Mouse (Mus musculus) liver, embryonic 16.5 days (tissue): ENCODE measurements around the gene Gng11. TPM values are rescaled to one million over a fixed set of nuclear protein-coding genes. Genes with fewer than 3 reads are reported as not detected.

ENCODE experiments used
- ATAC-seq: fragments of 200-750 bp; cut with Nextera tagmentation; 2 replicates; pipeline ENCODE4 v1.8.0; 2017; ENCODE audit warnings: low read depth, mild to moderate bottlenecking, moderate number of reproducible peaks, moderate library complexity
- H3K27ac ChIP-seq: fragments of 300-500 bp; sonication (generic); 2 replicates; pipeline ENCODE4 v1.5.1; 2014; ENCODE audit warnings: mild to moderate bottlenecking, low read length
- H3K27me3 ChIP-seq: fragments of 300-500 bp; sonication (generic); 2 replicates; pipeline ENCODE4 v1.6.1; 2014; ENCODE audit warnings: low read depth, low read length, mixed read lengths; ENCODE audit not compliant: control insufficient read depth, insufficient read depth
- H3K36me3 ChIP-seq: fragments of 300-500 bp; sonication (generic); 2 replicates; pipeline ENCODE4 v1.6.1; 2014; ENCODE audit warnings: mild to moderate bottlenecking; ENCODE audit not compliant: control insufficient read depth, insufficient read depth
- H3K4me1 ChIP-seq: fragments of 300-500 bp; sonication (generic); 2 replicates; pipeline ENCODE4 v1.6.1; 2014; ENCODE audit warnings: low read depth, low read length, mixed read lengths; ENCODE audit not compliant: control insufficient read depth
- H3K4me2 ChIP-seq: fragments of 300-500 bp; sonication (generic); 2 replicates; pipeline ENCODE4 v1.6.1; 2014; ENCODE audit warnings: low read depth, low read length, mixed read lengths
- H3K4me3 ChIP-seq: fragments of 300-500 bp; sonication (generic); 2 replicates; pipeline ENCODE4 v1.5.1; 2014; ENCODE audit warnings: low read depth, mild to moderate bottlenecking, low read length
- H3K9ac ChIP-seq: fragments of 300-500 bp; sonication (generic); 2 replicates; pipeline ENCODE4 v1.6.1; 2014; ENCODE audit warnings: low read depth, low read length
- H3K9me3 ChIP-seq: fragments of 300-500 bp; sonication (generic); replicated peaks from 2 replicates; pipeline ENCODE4 v1.6.1; 2016; ENCODE audit warnings: low read length; ENCODE audit not compliant: control insufficient read depth
- WGBS: fragments of 180-500 bp; shearing (Covaris S2); extraction: QIAGEN DNeasy Blood & Tissue Kit; methylation state at CpG from one replicate; pipeline ENCODE4 v1.1.7; 2014; ENCODE audit not compliant: insufficient replicate concordance; 5-methylcytosine and 5-hydroxymethylcytosine counted together
- polyA plus RNA-seq: library from polyadenylated mRNA; unstranded; fragments of >200 nt; fragmentation: Nextera tagmentation; extraction: Ambion mirVana; gene quantifications from 2 replicates; pipeline ENCODE4 v1.2.1, GENCODE M21; 2015

The Gng11 gene
- 29.6 and 31.0 TPM in 2 replicates for polyA plus RNA-seq

- peak; percentile 79 for ATAC-seq
- Histone ChIP-seq H3K4me3 (peak within 1 kb of the TSS; percentile 57), H3K27me3 (no peaks in the 10 kb centered on the region), H3K36me3 (no peaks in the 10 kb centered on the region), H3K9ac (peak within 1 kb of the TSS; percentile 61), H3K9me3 (no peaks in the 10 kb centered on the region), H3K27ac (peak within 1 kb of the TSS; percentile 77), H3K4me2 (peak within 1 kb of the TSS; percentile 56), H3K4me1 (no peaks in the 10 kb centered on the region)
- WGBS: under 1% methylated on average over 19 of the region's 19 CpGs
These were observed at the start of gene Gng11 for GRCm38 (mm10) chr6:4003890-4004306. Gng11 (plus strand) TSS chr6:4003904.

GRCm38 (mm10) chr6:3954969-3955368 lies 48.7 kb upstream of the Gng11 start:
- no peaks in the 10 kb centered on the region for H3K27me3 ChIP-seq
- no peak overlapping the region for H3K4me3 ChIP-seq
- no peaks in the 10 kb centered on the region for H3K36me3 ChIP-seq
- H3K4me1 ChIP-seq: no peaks in the 10 kb centered on the region
- WGBS: 50% methylated on average over 4 of the region's 4 CpGs
- no peak overlapping the region for H3K4me2 ChIP-seq
- no peak overlapping the region for H3K27ac ChIP-seq
- ATAC-seq: no peak
- no peaks in the 10 kb centered on the region for H3K9me3 ChIP-seq
- H3K9ac ChIP-seq: no peak overlapping the region

- Histone ChIP-seq H3K4me2 (peak overlapping the region; percentile 41), H3K27me3 (no peaks in the 10 kb centered on the region), H3K9me3 (no peaks in the 10 kb centered on the region), H3K4me3 (peak overlapping the region; percentile 35), H3K4me1 (no peaks in the 10 kb centered on the region), H3K9ac (no peak overlapping the region), H3K36me3 (no peaks in the 10 kb centered on the region), H3K27ac (no peak overlapping the region)
- 21% methylated on average over 31 of the region's 31 CpGs for WGBS
- ATAC-seq: no peak
These were observed 35.8 kb upstream of the Gng11 start for GRCm38 (mm10) chr6:3967676-3968626.

GRCm38 (mm10) chr6:3973679-3974078 lies 30.0 kb upstream of the Gng11 start:
- Histone ChIP-seq H3K9me3 (no peaks in the 10 kb centered on the region), H3K4me1 (no peaks in the 10 kb centered on the region)
- no peak for ATAC-seq

GRCm38 (mm10) chr6:3982661-3983284 lies 20.9 kb upstream of the Gng11 start:
- ATAC-seq: no peak
- H3K9me3 ChIP-seq: no peaks in the 10 kb centered on the region
- no peak overlapping the region for H3K4me3 ChIP-seq
- H3K27ac ChIP-seq: no peak overlapping the region
- 59% methylated on average over 5 of the region's 5 CpGs for WGBS
- H3K27me3 ChIP-seq: no peaks in the 10 kb centered on the region
- H3K36me3 ChIP-seq: no peaks in the 10 kb centered on the region
- no peak overlapping the region for H3K4me2 ChIP-seq
- no peak overlapping the region for H3K9ac ChIP-seq
- no peaks in the 10 kb centered on the region for H3K4me1 ChIP-seq

More at GRCm38 (mm10) chr6:3973679-3974078, 30.0 kb upstream of the Gng11 start:
- Histone ChIP-seq H3K27ac (no peak overlapping the region), H3K4me2 (no peak overlapping the region), H3K4me3 (no peak overlapping the region), H3K9ac (no peak overlapping the region), H3K27me3 (no peaks in the 10 kb centered on the region), H3K36me3 (no peaks in the 10 kb centered on the region)
- 33% methylated on average over 1 of the region's 1 CpGs for WGBS

GRCm38 (mm10) chr6:3988750-3989149 lies 15.0 kb upstream of the Gng11 start, which contains the start of gene Tfpi2:
Tfpi2 (minus strand) TSS chr6:3988919.
- H3K4me3 ChIP-seq: peak within 1 kb of the TSS; percentile 28
- H3K4me2 ChIP-seq: no peak within 1 kb of the TSS
- H3K27ac ChIP-seq: peak within 1 kb of the TSS; percentile 25; the same call in 1 of the 2 replicates
- H3K27me3 ChIP-seq: no peaks in the 10 kb centered on the region
- no peaks in the 10 kb centered on the region for H3K4me1 ChIP-seq
- WGBS: 52% methylated on average over 3 of the region's 3 CpGs
- ATAC-seq: peak; percentile 98
- no peaks in the 10 kb centered on the region for H3K36me3 ChIP-seq
- no peak within 1 kb of the TSS for H3K9ac ChIP-seq
- H3K9me3 ChIP-seq: no peaks in the 10 kb centered on the region

- no peak for ATAC-seq
- no peak within 1 kb of the TSS for H3K9ac ChIP-seq
- no peaks in the 10 kb centered on the region for H3K4me1 ChIP-seq
- H3K4me2 ChIP-seq: no peak within 1 kb of the TSS
- H3K27me3 ChIP-seq: no peaks in the 10 kb centered on the region
- 72% methylated on average over 6 of the region's 6 CpGs for WGBS
- no peak within 1 kb of the TSS for H3K27ac ChIP-seq
- H3K9me3 ChIP-seq: no peaks in the 10 kb centered on the region
- H3K36me3 ChIP-seq: no peaks in the 10 kb centered on the region
- H3K4me3 ChIP-seq: no peak within 1 kb of the TSS
These were observed 10.2 kb upstream of the Gng11 start, which contains the start of gene Gngt1 for GRCm38 (mm10) chr6:3993492-3993891. Gngt1 (plus strand) TSS chr6:3993792.

GRCm38 (mm10) chr6:3998089-3998488 lies 5.6 kb upstream of the Gng11 start:
- no peak overlapping the region for H3K4me3 ChIP-seq
- no peak overlapping the region for H3K9ac ChIP-seq
- H3K4me2 ChIP-seq: no peak overlapping the region
- no peaks in the 10 kb centered on the region for H3K36me3 ChIP-seq
- no peaks in the 10 kb centered on the region for H3K9me3 ChIP-seq
- no peak for ATAC-seq
- H3K4me1 ChIP-seq: no peaks in the 10 kb centered on the region
- WGBS: 42% methylated on average over 4 of the region's 4 CpGs
- H3K27me3 ChIP-seq: no peaks in the 10 kb centered on the region
- no peak overlapping the region for H3K27ac ChIP-seq

GRCm38 (mm10) chr6:3999296-3999695 lies 4.4 kb upstream of the Gng11 start:
- Histone ChIP-seq H3K36me3 (no peaks in the 10 kb centered on the region), H3K4me3 (no peak overlapping the region), H3K4me1 (no peaks in the 10 kb centered on the region), H3K9ac (no peak overlapping the region), H3K27me3 (no peaks in the 10 kb centered on the region), H3K9me3 (no peaks in the 10 kb centered on the region), H3K4me2 (no peak overlapping the region), H3K27ac (no peak overlapping the region)
- WGBS: 62% methylated on average over 6 of the region's 6 CpGs
- ATAC-seq: no peak
